Mouse (Mus musculus) thymus, postnatal 10 days (tissue): ENCODE measurements around the gene 4930402F06Rik.
A peak's percentile ranks its signal among the peaks of the same experiment; 100 is the strongest.

ENCODE experiments used
- DNase-seq, 2 experiments: peaks; one replicate each; pipeline ENCODE4 v3.0.0; 2021; ENCODE audit warnings: low spot score in 2 of 2

Gene 4930402F06Rik

DNA sequence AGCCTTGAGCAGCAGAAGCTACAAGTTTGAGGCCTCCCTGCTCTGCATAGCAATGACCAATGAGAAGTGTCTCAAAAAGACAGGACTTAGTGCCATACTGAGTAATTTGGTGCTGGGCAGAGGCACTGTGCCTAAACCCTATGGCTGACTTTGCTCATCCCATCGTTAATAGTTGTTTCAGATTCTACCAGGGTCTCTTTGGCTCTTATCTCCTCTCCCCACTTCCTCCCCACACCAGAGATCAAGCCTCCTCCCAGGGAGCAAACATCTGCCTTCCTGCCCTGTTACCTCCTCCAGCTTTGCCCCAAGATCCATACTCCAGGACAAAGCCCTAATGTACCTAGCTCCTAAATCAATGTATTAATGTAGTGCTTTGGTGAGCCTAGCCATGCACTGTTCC is 20.3 kb upstream of the 4930402F06Rik start:
- DNase-seq, result no peak

DNA sequence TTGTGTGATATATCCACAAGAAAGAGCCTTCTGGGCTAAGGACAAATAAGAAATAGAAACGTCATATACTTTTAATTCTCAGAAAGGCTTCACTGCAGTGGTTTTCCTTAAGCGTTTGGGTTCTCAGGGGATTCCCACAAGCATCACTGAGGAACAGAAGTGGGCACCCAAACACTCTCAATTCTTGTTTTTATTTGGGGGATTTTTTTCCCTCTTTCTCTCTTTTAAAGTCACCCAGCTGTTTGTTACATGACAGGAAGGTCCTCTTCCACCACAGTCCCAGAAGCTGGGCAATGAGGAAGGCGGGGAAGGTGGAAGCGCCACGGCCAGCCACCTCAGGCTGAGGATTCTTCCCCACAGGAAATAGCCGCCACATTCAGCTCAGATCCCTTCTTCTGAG is 19.5 kb upstream of the 4930402F06Rik start:
- no peak for DNase-seq

- no peak for DNase-seq
Observed at GRCm38 (mm10) chr2:35412810-35413209, 15.8 kb upstream of the 4930402F06Rik start.

GRCm38 (mm10) chr2:35412246-35412645 is 15.3 kb upstream of the 4930402F06Rik start:
- DNase-seq, result no peak

GRCm38 (mm10) chr2:35411640-35412190 is 14.7 kb upstream of the 4930402F06Rik start:
- DNase-seq, result no peak

DNA sequence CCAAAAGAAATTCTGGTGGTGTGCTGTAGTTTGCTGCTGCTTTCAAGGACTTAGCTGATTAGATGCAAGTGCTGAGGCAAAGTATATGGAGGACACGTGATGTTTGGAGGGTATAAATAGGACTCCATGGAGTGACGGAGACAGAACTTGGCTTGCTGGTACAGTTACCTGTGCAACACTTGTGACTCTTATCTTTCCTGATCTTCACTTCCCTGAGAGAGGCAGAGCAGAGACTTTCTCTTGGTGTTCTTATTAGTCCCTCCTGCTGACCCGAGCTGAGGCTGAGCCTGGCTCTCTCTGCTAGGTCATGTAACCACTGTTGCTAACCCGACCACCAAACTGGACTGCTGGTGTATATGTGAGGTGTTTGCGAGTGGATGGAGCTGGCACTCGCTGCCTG is 12.5 kb upstream of the 4930402F06Rik start:
- no peak for DNase-seq

DNA sequence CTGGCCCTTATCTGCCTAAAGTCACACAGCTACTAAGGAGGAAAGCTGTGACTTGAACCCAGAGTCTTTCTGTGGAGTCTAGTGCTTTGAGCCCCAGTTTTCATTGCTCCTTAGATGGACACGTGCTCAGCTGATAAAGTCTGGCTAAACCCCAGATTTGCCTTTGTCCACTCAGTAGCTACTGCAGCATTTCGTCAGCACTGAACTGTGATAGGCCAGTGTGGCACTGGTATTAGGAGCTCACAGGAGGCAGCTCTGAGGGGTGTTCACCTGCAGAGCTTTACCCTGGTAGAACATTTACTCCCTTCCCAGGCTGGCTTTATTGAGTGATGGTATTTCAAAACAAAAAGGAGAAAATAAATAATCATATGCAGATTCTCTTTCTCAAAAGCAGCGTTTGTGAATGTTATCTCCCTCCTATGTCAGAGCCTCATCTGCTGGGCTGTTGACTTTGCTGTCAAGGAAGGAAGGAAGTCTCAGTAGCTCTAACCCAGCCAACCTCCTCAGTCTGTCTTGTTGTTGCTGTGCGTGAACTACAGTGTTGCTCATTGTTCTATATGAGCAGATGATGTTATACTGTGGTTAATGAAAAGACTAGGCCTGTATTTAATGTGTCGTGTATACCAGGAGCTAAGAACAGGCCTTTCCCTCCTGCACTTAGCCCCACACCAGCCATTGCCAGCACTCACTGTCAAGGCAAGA is 11.6 kb upstream of the 4930402F06Rik start:
- DNase-seq, result no peak

- no peak for DNase-seq
Observed at GRCm38 (mm10) chr2:35407878-35408277, 10.9 kb upstream of the 4930402F06Rik start.

DNA sequence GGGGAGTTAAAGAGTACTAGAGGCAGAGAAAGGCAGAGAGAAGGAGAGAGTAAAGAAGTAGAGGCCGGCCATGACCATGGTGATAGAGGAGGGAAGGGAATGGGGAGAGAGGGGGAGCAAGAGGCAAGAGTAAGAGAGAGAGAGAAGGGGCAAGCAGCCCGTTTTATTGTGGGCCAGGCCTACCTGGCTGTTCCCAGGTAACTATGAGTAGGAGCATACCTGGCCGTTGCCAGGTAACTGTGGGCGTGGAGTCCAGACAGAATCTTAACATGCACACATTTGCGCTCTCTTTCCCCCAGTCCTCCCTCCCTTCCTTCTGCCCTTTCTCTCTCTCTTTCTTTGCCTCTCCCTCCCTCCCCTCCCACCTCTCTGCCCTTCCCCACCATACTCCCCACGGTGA is 10.3 kb upstream of the 4930402F06Rik start:
- no peak for DNase-seq

DNA sequence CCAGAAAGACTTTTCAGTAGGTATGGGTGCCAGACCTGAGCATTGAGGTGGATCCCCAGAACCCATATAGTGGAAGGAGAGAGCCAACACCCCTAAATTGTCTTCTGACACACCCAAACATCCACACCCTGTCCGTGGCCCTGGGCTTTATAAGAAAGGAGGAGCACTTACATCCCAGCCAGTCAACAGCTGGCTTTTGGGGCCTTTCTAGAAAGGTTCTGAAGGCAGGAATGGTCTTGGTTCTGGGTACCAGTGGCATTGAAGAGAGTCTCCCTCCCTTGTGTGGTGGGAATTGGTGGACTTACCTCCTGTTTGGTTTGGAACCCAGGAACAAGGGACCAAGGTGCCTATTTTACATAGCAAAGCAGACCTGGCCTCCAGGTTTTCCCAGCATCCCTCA is 9.6 kb upstream of the 4930402F06Rik start:
- no peak for DNase-seq

- DNase-seq, result no peak
Observed at GRCm38 (mm10) chr2:35402391-35402790, 5.4 kb upstream of the 4930402F06Rik start.

DNA sequence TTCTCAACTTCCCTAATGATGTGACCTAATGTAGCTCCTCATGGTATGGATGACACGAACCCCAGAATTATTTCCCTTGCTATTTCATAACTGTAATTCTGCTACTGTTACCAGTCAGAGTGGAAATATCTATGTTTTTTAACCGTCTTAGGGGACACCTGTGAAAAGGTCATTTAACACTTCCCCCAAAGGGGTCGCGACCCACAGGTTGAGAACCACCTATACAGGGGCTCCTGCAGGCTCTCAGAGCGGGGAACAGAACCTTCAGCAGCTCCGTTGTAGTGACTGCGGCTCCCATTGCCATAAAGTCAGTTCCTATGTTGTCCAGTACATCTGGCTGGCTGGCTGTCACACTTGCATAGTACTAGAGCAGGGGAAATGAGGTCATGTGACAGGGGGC is 3.8 kb upstream of the 4930402F06Rik start:
- DNase-seq, result no peak

GRCm38 (mm10) chr2:35398184-35398828 is 1.3 kb upstream of the 4930402F06Rik start:
- no peak for DNase-seq

GRCm38 (mm10) chr2:35397590-35398173 is 707 bp upstream of the 4930402F06Rik start:
- peak; percentile 32 to 69 for DNase-seq

DNA sequence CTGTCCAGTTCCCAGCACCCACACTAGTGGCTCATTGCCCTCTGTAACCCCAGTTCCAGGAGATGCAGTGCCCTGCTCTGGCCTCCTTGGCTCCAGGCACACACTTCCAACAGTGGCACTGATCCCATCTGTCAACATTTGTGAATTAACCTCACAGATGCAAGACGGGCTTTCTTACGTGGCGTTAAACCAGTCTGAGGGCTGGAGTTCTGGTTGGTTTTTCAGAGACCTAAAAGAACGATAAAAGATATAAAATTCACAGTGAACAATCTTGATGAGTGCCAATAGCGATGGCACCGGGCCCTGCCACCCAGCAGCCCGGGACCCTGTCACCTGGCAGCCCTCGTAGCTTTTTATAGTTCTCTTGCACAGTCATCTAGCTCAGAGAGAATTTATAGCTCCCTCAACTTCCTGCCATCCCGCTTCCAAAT is 11.5 kb downstream of the 4930402F06Rik start:
- DNase-seq, result no peak

- DNase-seq, result no peak
Observed at GRCm38 (mm10) chr2:35379306-35379705, 17.7 kb downstream of the 4930402F06Rik start.

- DNase-seq, result no peak
Observed at GRCm38 (mm10) chr2:35377600-35377999, 19.4 kb downstream of the 4930402F06Rik start.

DNA sequence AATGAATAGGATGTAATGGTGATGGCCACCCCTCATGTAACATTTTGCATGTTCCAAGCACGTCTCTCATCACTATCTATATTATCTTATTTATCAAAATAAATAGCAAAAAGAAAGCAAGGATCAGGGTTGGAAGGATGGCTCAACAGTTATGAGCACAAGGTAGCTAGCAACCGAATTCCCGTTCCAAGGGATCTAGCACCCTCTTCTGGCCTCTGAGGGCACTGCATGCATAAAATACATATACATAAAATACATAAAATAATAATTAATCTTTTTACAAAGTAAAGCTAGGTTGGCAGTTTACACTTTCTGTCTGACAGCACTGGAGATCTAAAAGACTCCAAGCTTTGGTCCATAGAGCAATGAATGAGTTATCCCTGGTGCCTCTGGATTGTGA is 24.0 kb downstream of the 4930402F06Rik start:
- DNase-seq, result peak in 1 of 2 experiments; percentile 46

GRCm38 (mm10) chr2:35370686-35371085 is 26.3 kb downstream of the 4930402F06Rik start:
- DNase-seq, result no peak

DNA sequence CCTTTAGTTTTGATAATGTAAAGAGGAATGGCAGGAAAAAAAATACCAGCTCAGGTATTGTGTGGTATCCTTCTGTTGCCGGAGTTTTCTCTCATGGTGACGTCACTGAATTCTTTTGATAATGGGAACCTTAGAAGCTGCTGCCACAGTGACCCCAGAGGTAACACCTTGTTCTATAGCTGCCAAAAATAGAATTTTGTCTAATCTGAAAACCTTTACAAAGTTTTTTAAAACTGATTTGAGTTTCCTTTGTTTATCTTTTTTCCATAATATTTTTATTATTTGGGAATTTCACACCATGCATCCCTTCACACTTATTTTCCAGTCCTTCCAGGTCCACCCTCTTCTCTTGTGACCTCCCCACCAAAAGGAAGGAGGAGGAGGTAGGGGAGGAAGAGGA is 29.3 kb downstream of the 4930402F06Rik start, which contains the start of gene 4930568D16Rik:
TSS of gene 4930568D16Rik (minus strand) at position 101 of the 400 bp plus-strand sequence.
- DNase-seq, result no peak

- DNase-seq, result peak in 1 of 2 experiments; percentile 25
Observed at GRCm38 (mm10) chr2:35349184-35349583, 47.8 kb downstream of the 4930402F06Rik start.

DNA sequence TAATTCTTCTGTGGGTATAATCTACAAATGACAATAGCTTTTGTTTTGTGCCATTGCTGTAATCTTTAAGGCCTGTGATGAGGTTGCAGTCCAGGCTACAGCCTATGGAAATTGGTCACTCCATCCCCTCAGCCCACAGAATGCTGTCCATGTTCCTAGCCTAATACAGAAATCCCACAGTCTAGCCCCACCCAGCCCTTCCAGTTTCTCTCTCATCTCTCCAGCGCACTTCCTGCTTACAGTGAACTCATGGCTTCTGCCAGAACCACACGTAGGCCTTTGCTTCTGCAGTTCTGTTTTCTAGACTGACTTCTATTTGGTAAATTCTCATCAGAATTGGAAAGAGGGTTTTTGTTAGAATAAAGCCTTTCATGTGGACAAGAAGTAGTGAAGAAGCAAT is 51.0 kb downstream of the 4930402F06Rik start:
- no peak for DNase-seq

DNA sequence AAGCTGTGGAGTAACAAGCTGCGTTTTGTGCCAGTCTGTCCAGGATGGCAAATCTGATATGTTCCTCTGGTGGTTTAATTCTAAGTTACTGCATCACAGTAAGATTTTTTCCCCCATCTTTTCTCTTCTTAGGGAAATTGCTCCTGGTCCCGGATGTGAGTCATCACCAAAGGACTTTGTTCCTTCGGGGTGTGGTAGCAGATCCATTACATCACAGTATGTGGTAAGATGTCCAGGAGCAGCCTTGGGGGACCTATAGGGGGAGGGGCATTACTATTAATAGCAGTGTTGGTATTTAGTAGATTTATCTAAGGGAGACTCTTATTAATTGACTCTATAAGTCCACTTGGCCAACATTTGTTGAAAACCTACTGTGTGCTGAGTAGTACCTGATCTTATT is 54.4 kb downstream of the 4930402F06Rik start:
- DNase-seq, result no peak
